Mouse (Mus musculus) testis, adult 2 months (tissue): Measurements from ENCODE around the gene C1qtnf6.

Experiments
- CTCF ChIP-seq: fragments of 200-500 bp; IDR thresholded peaks from 2 replicates; pipeline ENCODE4 v1.5.1; 2012; ENCODE audit warnings: low read depth, mild to moderate bottlenecking, inconsistent platforms, low read length, moderate library complexity; ENCODE audit not compliant: control insufficient read depth, insufficient read depth, insufficient replicate concordance
- POLR2A ChIP-seq: fragments of 200-500 bp; IDR thresholded peaks from 2 replicates; pipeline ENCODE4 v1.6.1; 2012; ENCODE audit warnings: low read depth, mild to moderate bottlenecking, inconsistent platforms, low read length, moderate library complexity; ENCODE audit not compliant: control insufficient read depth

- TF ChIP-seq CTCF (no peak), POLR2A (no peak)
These were observed 54.3 kb downstream of the C1qtnf6 start for GRCm38 (mm10) chr15:78476878-78477277.
